ENCODE assay signal across 8 mouse cellular contexts in the genomic region with DNA sequence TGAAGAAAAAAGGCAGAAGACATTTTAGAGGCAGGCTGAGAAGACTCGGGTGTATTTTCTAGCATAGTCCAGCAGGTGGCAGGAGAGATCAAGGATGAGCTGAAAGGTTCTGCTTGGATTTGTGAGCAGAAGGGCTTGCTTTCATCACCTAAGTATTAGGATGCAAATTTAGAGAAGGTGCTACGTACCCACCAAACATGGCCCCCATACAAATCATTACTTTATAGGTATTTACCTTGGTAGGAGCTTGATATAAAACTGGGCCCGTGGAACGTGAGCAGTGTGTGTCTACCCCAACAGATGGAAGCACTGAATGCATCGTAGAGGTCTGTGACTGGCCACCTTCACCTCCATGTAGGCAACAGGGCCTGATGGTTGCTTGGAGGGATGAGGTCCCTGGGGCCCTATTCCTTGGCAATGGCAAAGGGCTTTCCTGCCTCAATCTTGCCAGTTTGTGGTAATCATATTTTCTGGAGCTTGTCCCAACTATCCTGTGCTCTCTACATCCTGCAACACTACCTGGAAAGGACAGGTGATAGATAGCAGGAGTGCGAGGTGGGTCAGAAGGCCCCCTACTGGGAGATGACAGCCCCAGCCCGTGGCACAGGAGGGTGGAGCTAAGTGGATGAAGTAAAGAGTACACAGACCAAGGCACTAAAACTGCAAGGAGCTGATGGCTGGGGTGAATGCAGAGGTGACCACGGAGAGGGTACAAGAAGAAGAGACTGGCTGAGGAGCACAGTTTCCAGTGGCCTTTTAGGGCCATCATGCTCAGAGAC. TPM values are rescaled to one million over a fixed set of nuclear protein-coding genes. Genes with fewer than 3 reads are reported as not detected.
DNase-seq lines count a peak whose midpoint lies in the region; ATAC-seq lines count a peak whose summit lies in the region.

No protein-coding gene starts in this region.

- ATAC-seq in erythroblast, adult 5-6 weeks (replicated peaks; ENCODE audit: low FRiP score, poor library complexity, severe bottlenecking), result peak; percentile 60; the same call in 1 of the 2 replicates

- peak; percentile 13 for DNase-seq in gastrocnemius, adult 18-20 months (ENCODE audit: low spot score)
- DNase-seq in gastrocnemius, postnatal 10 days, result no peak
- peak; percentile 64 for DNase-seq in A20 (ENCODE audit: low read depth, low spot score)
- peak; percentile 4 for DNase-seq in c-Kit-negative CD71-positive TER-119-positive erythroid progenitor cells, embryonic 14.5 days (ENCODE audit: low read depth, low spot score)
- peak; percentile 72 for DNase-seq in induced T-regulatory cell, adult 2 months (ENCODE audit: low read depth)
- peak; percentile 37 for DNase-seq in lung, postnatal 36 days
- DNase-seq in right cerebral cortex, adult 2 months (ENCODE audit: low spot score in 2 of 2), result peak; percentile 60 to 76

RNA-seq across cellular contexts. Expression of gene Dppa3, which starts 34.6 kb away (rescaled TPM):
- not detected for total RNA-seq in gastrocnemius, adult 18-20 months (2021)
- total RNA-seq in gastrocnemius, postnatal 10 days (2021), result not detected
- total RNA-seq in erythroblast, adult 5-6 weeks (2015; ENCODE audit: low replicate concordance), result not detected in 2 replicates
- total RNA-seq in erythroblast, adult 5-6 weeks (2017; ENCODE audit: low replicate concordance), result not detected in 2 replicates

RNA-seq across cellular contexts. Expression of gene Nanog, which starts 46.5 kb away (rescaled TPM):
- total RNA-seq in gastrocnemius, adult 18-20 months (2021), result not detected
- total RNA-seq in gastrocnemius, postnatal 10 days (2021), result not detected
- not detected in 2 replicates for total RNA-seq in erythroblast, adult 5-6 weeks (2015; ENCODE audit: low replicate concordance)
- total RNA-seq in erythroblast, adult 5-6 weeks (2017; ENCODE audit: low replicate concordance), result not detected in 2 replicates

RNA-seq across cellular contexts. Expression of gene Gdf3, which starts 50.9 kb away (rescaled TPM):
- total RNA-seq in gastrocnemius, adult 18-20 months (2021), result not detected
- total RNA-seq in gastrocnemius, postnatal 10 days (2021), result not detected
- total RNA-seq in erythroblast, adult 5-6 weeks (2015; ENCODE audit: low replicate concordance), result 3.6 TPM in 1 of 2 replicates, not detected in the other
- 0.51 and 0.98 TPM in 2 replicates for total RNA-seq in erythroblast, adult 5-6 weeks (2017; ENCODE audit: low replicate concordance)

RNA-seq across cellular contexts. Expression of gene Apobec1, which starts 58.5 kb away (rescaled TPM):
- total RNA-seq in gastrocnemius, adult 18-20 months (2021), result 1 to 10 TPM in 1 of 2 experiments, under 1 TPM in 1; 0.80 to 1.1 TPM
- total RNA-seq in gastrocnemius, postnatal 10 days (2021), result 1 to 10 TPM; 2.3 to 4.3 TPM
- 11.5 and 16.5 TPM in 2 replicates for total RNA-seq in erythroblast, adult 5-6 weeks (2015; ENCODE audit: low replicate concordance)
- total RNA-seq in erythroblast, adult 5-6 weeks (2017; ENCODE audit: low replicate concordance), result 12.0 and 23.2 TPM in 2 replicates
